Mouse (Mus musculus) CH12.LX (cell line): ENCODE results near the gene Gzmm. TPM values are rescaled to one million over a fixed set of nuclear protein-coding genes. Genes with fewer than 3 reads are reported as not detected.
A peak's percentile ranks its signal among the peaks of the same experiment; 100 is the strongest.

Source experiments
- DNase-seq: peaks from one replicate; pipeline ENCODE4 v3.0.0-alpha.2; 2013; ENCODE audit errors: extremely low read depth
- H3K27ac ChIP-seq: 2 replicates; pipeline ENCODE4 v1.5.1; 2012; ENCODE audit warnings: low read depth, mild to moderate bottlenecking, control low read depth, moderate library complexity; ENCODE audit not compliant: insufficient read depth
- H3K27me3 ChIP-seq: replicated peaks from 2 replicates; pipeline ENCODE3; 2012; ENCODE audit warnings: inconsistent platforms
- H3K36me3 ChIP-seq, 2 experiments: replicated peaks in 1 of 2; 2 replicates each; pipeline versions ENCODE3 to v1.6.1; 2012; ENCODE audit warnings: inconsistent platforms in 1 of 2, low read length in 1 of 2, mild to moderate bottlenecking in 1 of 2, mixed read lengths in 1 of 2, moderate library complexity in 1 of 2; ENCODE audit not compliant: control insufficient read depth in 1 of 2, insufficient read depth in 1 of 2
- H3K4me1 ChIP-seq, 2 experiments: 2 replicates each; pipeline ENCODE4 v1.6.1; 2012; ENCODE audit warnings: inconsistent platforms in 1 of 2, moderate library complexity in 1 of 2; ENCODE audit not compliant: insufficient read depth in 2 of 2, control insufficient read depth in 1 of 2
- H3K4me2 ChIP-seq: 2 replicates; pipeline ENCODE4 v1.6.1; 2012; ENCODE audit warnings: low read depth, mild to moderate bottlenecking, control low read depth; ENCODE audit not compliant: poor library complexity, insufficient read depth, severe bottlenecking
- H3K4me3 ChIP-seq, 3 experiments: fragments of 150-350 bp in 1 of 3; sonication (generic) in 1 of 3; replicated peaks in 1 of 3; 2 replicates each; pipeline versions ENCODE3 to v1.5.1; 2011 to 2012; ENCODE audit warnings: low read depth in 2 of 3, low read length in 2 of 3, mild to moderate bottlenecking in 2 of 3, moderate library complexity in 2 of 3, control low read depth in 1 of 3, improper control_type of control experiment in 1 of 3, inconsistent platforms in 1 of 3, mixed read lengths in 1 of 3; ENCODE audit not compliant: poor library complexity in 1 of 3
- H3K79me2 ChIP-seq: replicated peaks from 2 replicates; pipeline ENCODE4 v1.6.1; 2012; ENCODE audit warnings: mild to moderate bottlenecking, moderate library complexity; ENCODE audit not compliant: control insufficient read depth, poor library complexity, insufficient read depth, severe bottlenecking; ENCODE audit errors: extremely low read depth
- H3K9ac ChIP-seq: 2 replicates; pipeline ENCODE4 v1.6.1; 2012; ENCODE audit warnings: low read depth, mild to moderate bottlenecking, control low read depth, moderate library complexity; ENCODE audit not compliant: insufficient read depth
- H3K9me3 ChIP-seq: replicated peaks from 2 replicates; pipeline ENCODE3; 2012; ENCODE audit warnings: low read length, inconsistent platforms, mixed read lengths
- BHLHE40 ChIP-seq: IDR thresholded peaks from 2 replicates; pipeline ENCODE4 v1.6.1; 2011; ENCODE audit warnings: mild to moderate bottlenecking, low read depth, low read length, improper control_type of control experiment
- CTCF ChIP-seq, 2 experiments: IDR thresholded peaks in 1 of 2; conservative IDR thresholded peaks in 1 of 2; 2 replicates each; pipeline ENCODE4 v1.5.1; 2011 to 2012; ENCODE audit warnings: low read depth in 2 of 2, low read length in 2 of 2, improper control_type of control experiment in 1 of 2, inconsistent platforms in 1 of 2, mild to moderate bottlenecking in 1 of 2, moderate library complexity in 1 of 2
- ELF1 ChIP-seq: IDR thresholded peaks from 2 replicates; pipeline ENCODE4 v1.6.1; 2014; ENCODE audit warnings: low read depth, mild to moderate bottlenecking, inconsistent platforms, low read length, improper control_type of control experiment
- EP300 ChIP-seq: IDR thresholded peaks from 2 replicates; pipeline ENCODE4 v1.6.1; 2011; ENCODE audit warnings: low read length, improper control_type of control experiment
- ETS1 ChIP-seq: conservative IDR thresholded peaks from 2 replicates; pipeline ENCODE4 v1.6.1; 2012; ENCODE audit warnings: low read depth, mild to moderate bottlenecking, inconsistent platforms, low read length, improper control_type of control experiment, moderate library complexity
- GABPA ChIP-seq: IDR thresholded peaks from 2 replicates; pipeline ENCODE4 v1.6.1; 2012; ENCODE audit warnings: low read depth, low read length, improper control_type of control experiment, inconsistent platforms; ENCODE audit not compliant: insufficient replicate concordance
- JUN ChIP-seq: IDR thresholded peaks from 2 replicates; pipeline ENCODE4 v1.6.1; 2011; ENCODE audit warnings: low read depth, mild to moderate bottlenecking, low read length, improper control_type of control experiment, moderate library complexity; ENCODE audit not compliant: insufficient read depth
- JUND ChIP-seq: conservative IDR thresholded peaks from 2 replicates; pipeline ENCODE4 v1.6.1; 2011; ENCODE audit warnings: low read depth, low read length, improper control_type of control experiment
- KAT2A ChIP-seq: IDR thresholded peaks from 2 replicates; pipeline ENCODE4 v1.6.1; 2012; ENCODE audit warnings: low read length, improper control_type of control experiment, inconsistent platforms; ENCODE audit not compliant: insufficient replicate concordance
- MAFK ChIP-seq: IDR thresholded peaks from 2 replicates; pipeline ENCODE4 v1.6.1; 2011; ENCODE audit warnings: low read length, improper control_type of control experiment; ENCODE audit not compliant: insufficient replicate concordance
- MAZ ChIP-seq: IDR thresholded peaks from 2 replicates; pipeline ENCODE4 v1.6.1; 2012; ENCODE audit warnings: low read depth, mild to moderate bottlenecking, inconsistent platforms, low read length, improper control_type of control experiment, moderate library complexity
- MEF2A ChIP-seq: IDR thresholded peaks from 2 replicates; pipeline ENCODE4 v1.6.1; 2014; ENCODE audit warnings: low read depth, mild to moderate bottlenecking, inconsistent platforms, low read length, improper control_type of control experiment, borderline replicate concordance
- MXI1 ChIP-seq: IDR thresholded peaks from 2 replicates; pipeline ENCODE4 v1.6.1; 2011; ENCODE audit warnings: mild to moderate bottlenecking, low read depth, low read length, improper control_type of control experiment
- MYC ChIP-seq: IDR thresholded peaks from 2 replicates; pipeline ENCODE4 v1.6.1; 2011; ENCODE audit warnings: low read depth, mild to moderate bottlenecking, improper control_type of control experiment, low read length
- NELFE ChIP-seq: IDR thresholded peaks from 2 replicates; pipeline ENCODE4 v1.6.1; 2011; ENCODE audit warnings: low read depth, low read length, improper control_type of control experiment
- NRF1 ChIP-seq: IDR thresholded peaks from 2 replicates; pipeline ENCODE4 v1.6.1; 2014; ENCODE audit warnings: low read depth, mild to moderate bottlenecking, inconsistent platforms, low read length, improper control_type of control experiment, moderate library complexity
- PAX5 ChIP-seq: IDR thresholded peaks from 2 replicates; pipeline ENCODE4 v1.6.1; 2012; ENCODE audit warnings: low read length, inconsistent platforms, mixed read lengths
- POLR2A ChIP-seq: IDR thresholded peaks from 2 replicates; pipeline ENCODE4 v1.6.1; 2011; ENCODE audit warnings: low read depth, mild to moderate bottlenecking, improper control_type of control experiment, low read length
- RAD21 ChIP-seq: IDR thresholded peaks from 2 replicates; pipeline ENCODE4 v1.6.1; 2011; ENCODE audit warnings: low read depth, mild to moderate bottlenecking, low read length, improper control_type of control experiment, moderate library complexity
- RCOR1 ChIP-seq: conservative IDR thresholded peaks from 2 replicates; pipeline ENCODE4 v1.6.1; 2012; ENCODE audit warnings: low read depth, mild to moderate bottlenecking, inconsistent platforms, low read length, improper control_type of control experiment
- SIN3A ChIP-seq: IDR thresholded peaks from 2 replicates; pipeline ENCODE4 v1.6.1; 2012; ENCODE audit warnings: low read length, improper control_type of control experiment, inconsistent platforms
- SMC3 ChIP-seq: IDR thresholded peaks from 2 replicates; pipeline ENCODE4 v1.6.1; 2011; ENCODE audit warnings: low read depth, low read length, improper control_type of control experiment
- TBP ChIP-seq: conservative IDR thresholded peaks from 2 replicates; pipeline ENCODE4 v1.6.1; 2011; ENCODE audit warnings: low read depth, low read length, improper control_type of control experiment
- TCF12 ChIP-seq: IDR thresholded peaks from 2 replicates; pipeline ENCODE4 v1.6.1; 2014; ENCODE audit warnings: low read depth, mild to moderate bottlenecking, inconsistent platforms, low read length, improper control_type of control experiment
- UBTF ChIP-seq: IDR thresholded peaks from 2 replicates; pipeline ENCODE4 v1.6.1; 2012; ENCODE audit warnings: low read depth, mild to moderate bottlenecking, inconsistent platforms, low read length, improper control_type of control experiment, moderate library complexity
- USF1 ChIP-seq: IDR thresholded peaks from 2 replicates; pipeline ENCODE4 v1.6.1; 2014; ENCODE audit warnings: low read depth, mild to moderate bottlenecking, inconsistent platforms, low read length, improper control_type of control experiment
- USF2 ChIP-seq: conservative IDR thresholded peaks from 2 replicates; pipeline ENCODE4 v1.6.1; 2011; ENCODE audit warnings: low read depth, low read length, improper control_type of control experiment
- dilution Hi-C: fragments of 300-500 bp; cut with MboI; formaldehyde crosslinking; loops from 2 replicates; pipeline ENCODE4 v1.14.3; 2020; ENCODE audit warnings: low sequenced_read_pairs; ENCODE audit not compliant: extremely low pct_unique_long_range_greater_than_20kb, extremely low pct_ligation_motif_present
- in situ Hi-C: fragments of 300-500 bp; cut with MboI; formaldehyde crosslinking; loops from 3 replicates; pipeline ENCODE4 v1.14.3; 2019; ENCODE audit warnings: low sequenced_read_pairs, low pct_ligation_motif_present, low pct_unique_long_range_greater_than_20kb, mixed read lengths
- polyA plus RNA-seq: library from polyadenylated mRNA; unstranded; fragments of >175 nt; gene quantifications from 2 replicates; pipeline ENCODE4 v1.2.1, GENCODE M21; 2012; ENCODE audit warnings: low read depth; ENCODE audit not compliant: insufficient read length
- total RNA-seq, 2 experiments: library from RNA; depleted of rRNA; stranded (reverse); fragments of 300-350 nt in 1 of 2; fragments of >200 nt in 1 of 2; gene quantifications; 2 replicates each; pipeline ENCODE4 v1.2.3; 2012 to 2014

Gene Gzmm
- total and polyA plus RNA-seq, 3 experiments = 0.17 to 0.73 (median 0.59) TPM

DNA sequence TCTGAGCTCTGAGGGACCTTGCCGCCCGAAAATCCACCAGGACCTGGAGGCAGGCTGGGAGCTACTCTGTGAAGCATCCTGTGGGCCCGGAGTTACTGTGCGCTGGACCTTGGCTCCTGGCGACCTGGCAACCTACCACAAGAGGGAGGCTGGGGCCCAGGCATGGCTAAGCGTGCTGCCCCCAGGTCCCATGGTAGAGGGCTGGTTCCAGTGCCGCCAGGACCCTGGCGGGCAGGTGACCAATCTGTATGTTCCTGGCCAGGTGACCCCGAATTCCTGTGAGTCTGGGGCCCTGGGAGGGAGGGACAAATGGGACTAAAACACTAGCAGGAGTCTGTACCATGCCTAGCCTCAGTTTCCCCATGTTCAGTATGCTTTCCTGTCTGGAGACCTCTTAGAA is 22.3 kb upstream of the Gzmm start:
- no peak for DNase-seq
- Histone ChIP-seq H3K9ac (no peak overlapping the region; the same call in 1 of the 2 replicates), H3K4me1 (peaks cover 29 to 54% of the 10 kb centered on the region in 2 experiments), H3K4me3 (peak overlapping the region in 2 of 3 experiments; percentile 9 to 59), H3K4me2 (0 out of 2 replicates have a peak overlapping the region, but pooled peaks have one; percentile 65)
- in situ Hi-C loops = no loop called here
- no peak for TF ChIP-seq ETS1
- TF ChIP-seq GABPA = no peak
- TF ChIP-seq MXI1 = no peak
- TF ChIP-seq MAFK = no peak
- no peak for TF ChIP-seq PAX5
- TF ChIP-seq CTCF (conservative IDR thresholded peaks at IDR 0.05 in 1 of 2, IDR thresholded peaks at IDR 0.05 in 1 of 2; ENCODE audit: low read depth in 2 of 2, low read length in 2 of 2) = peak in 1 of 2 experiments; percentile 16; a peak in 2 of 4 replicates
- TF ChIP-seq TCF12 = peak; percentile 23; the same call in 1 of the 2 replicates
- TF ChIP-seq USF2 = no peak
- no peak for TF ChIP-seq KAT2A
- TF ChIP-seq JUND = no peak
- no peak for TF ChIP-seq JUN
- TF ChIP-seq TBP = no peak
- no peak for TF ChIP-seq USF1
- no peak for TF ChIP-seq POLR2A
- peak; percentile 3; the same call in 1 of the 2 replicates for TF ChIP-seq RAD21
- TF ChIP-seq NELFE = no peak
- TF ChIP-seq RCOR1 = no peak
- no peak for TF ChIP-seq ELF1
- TF ChIP-seq MYC = no peak
- TF ChIP-seq MAZ = no peak
- TF ChIP-seq SMC3 = no peak
- TF ChIP-seq BHLHE40 = no peak
- no peak for TF ChIP-seq EP300
- TF ChIP-seq MEF2A = no peak
- TF ChIP-seq NRF1 = no peak
- TF ChIP-seq UBTF = no peak
- TF ChIP-seq SIN3A = no peak
- TF ChIP-seq, all 38 proteins: peak for 3
- peak overlapping the region; percentile 3 for H3K27ac ChIP-seq
- peaks cover 0 to 25% of the 10 kb centered on the region in 2 experiments for H3K36me3 ChIP-seq
- peaks cover 11% of the 10 kb centered on the region; the same call in 1 of the 2 replicates for H3K79me2 ChIP-seq
- H3K27me3 ChIP-seq = no peaks in the 10 kb centered on the region
- dilution Hi-C loops = no loop called here
- no peaks in the 10 kb centered on the region for H3K9me3 ChIP-seq
